Mouse (Mus musculus) heart, adult 9 months (tissue): ENCODE measurements around the gene Wdfy2.
"Not testable (repeated sequence)": the region's sequence is repeated elsewhere in the genome, so short reads cannot be mapped to it uniquely, and the experiment has no call there.

Source experiments
- DNase-seq, 2 experiments: peaks; one replicate each; pipeline ENCODE4 v3.0.0; 2022; ENCODE audit warnings: low spot score in 2 of 2

Gene Wdfy2

DNA sequence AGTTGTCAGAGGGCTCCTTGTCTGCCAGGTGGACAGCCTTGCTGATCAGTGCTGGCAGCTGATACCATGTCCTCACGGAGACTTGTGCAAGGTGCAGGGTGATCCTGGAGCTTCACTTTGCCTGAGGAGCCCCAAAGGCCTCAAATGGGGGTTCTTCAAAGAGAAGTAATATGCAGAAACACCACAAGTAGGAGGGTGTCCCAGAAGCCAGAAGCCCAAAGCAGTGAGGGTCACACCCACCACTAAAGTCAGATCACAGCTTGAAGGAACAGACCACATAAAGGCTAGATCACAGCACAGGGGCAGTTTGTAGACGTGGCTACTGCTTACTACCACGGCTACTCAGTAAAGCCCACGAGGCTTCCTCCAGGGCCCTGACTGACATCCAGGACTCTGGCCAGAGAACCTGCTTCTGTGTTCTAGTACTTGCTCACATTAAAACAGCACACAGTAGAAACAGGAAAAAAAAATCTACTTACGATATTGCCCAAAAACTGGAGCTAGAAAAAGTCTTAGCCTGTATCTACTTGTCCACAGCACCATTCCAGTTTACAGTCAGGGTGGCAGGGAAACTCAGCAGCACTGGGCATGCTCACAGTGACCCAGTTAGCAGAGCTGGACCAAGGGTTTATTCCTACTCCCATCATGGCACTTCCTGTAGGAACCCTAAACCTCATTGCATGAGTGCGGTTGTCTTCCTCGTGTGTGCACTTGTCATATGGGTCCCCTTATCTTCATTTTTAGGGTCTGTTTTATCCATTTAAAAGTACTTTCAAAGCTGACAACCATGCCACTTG lies 41.4 kb downstream of the Wdfy2 start:
- no peak for DNase-seq

DNA sequence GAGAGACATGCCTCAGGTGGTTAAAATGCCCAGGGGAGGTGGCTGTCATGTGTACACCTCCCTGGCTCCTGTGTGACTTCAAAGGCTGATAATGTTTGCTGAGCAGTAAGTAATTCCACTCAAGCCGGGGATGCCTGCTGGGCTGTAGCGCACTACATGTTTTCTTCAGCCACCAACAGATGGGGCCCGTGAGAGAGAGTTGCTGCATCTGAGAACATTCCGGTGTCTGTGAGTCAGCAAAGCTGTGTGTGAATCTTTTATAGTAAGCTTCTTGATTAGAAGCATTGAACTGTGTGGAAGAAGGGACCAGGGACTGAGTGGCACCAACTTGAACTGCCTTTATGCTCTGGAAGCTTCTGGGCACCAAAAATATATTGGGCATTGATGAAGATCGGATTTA lies 42.0 kb downstream of the Wdfy2 start:
- peak; percentile 72 to 87 for DNase-seq

DNA sequence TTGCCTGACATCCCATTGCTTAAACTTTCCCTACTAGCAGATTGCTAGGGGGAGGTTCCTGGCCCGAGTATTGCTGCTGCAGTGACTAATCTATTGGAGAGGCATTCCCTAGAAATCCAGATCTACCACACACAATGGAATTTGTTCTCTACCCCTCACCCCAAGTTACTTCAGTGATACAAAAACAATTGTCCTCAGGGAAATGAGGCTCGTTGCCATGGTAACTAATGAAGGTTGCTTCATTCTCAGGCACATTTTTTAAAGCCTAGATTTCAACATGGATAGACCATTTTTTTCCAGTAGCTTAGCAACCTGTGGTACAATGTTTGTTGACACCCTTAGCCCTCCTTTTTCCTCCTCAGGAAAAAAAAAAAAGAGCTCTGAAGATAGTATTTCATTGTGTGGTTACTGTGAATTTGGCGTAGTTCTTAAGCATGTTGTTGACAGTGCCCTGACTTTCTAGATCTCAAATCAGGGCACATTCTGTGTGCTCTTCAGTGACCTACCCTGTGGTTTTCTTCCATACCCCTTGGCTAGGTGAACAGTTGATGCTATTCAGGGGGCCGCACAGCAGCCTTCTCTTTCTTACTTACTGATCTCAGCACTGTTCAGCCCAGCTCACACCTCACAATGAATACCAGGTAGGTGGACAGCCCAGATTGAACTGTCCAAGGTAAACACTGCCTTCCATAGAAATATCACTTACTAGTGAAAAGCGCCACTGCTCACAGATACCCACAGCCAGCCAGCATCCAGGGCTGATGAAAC lies 42.8 kb downstream of the Wdfy2 start:
- DNase-seq: peak; percentile 82 to 83

DNA sequence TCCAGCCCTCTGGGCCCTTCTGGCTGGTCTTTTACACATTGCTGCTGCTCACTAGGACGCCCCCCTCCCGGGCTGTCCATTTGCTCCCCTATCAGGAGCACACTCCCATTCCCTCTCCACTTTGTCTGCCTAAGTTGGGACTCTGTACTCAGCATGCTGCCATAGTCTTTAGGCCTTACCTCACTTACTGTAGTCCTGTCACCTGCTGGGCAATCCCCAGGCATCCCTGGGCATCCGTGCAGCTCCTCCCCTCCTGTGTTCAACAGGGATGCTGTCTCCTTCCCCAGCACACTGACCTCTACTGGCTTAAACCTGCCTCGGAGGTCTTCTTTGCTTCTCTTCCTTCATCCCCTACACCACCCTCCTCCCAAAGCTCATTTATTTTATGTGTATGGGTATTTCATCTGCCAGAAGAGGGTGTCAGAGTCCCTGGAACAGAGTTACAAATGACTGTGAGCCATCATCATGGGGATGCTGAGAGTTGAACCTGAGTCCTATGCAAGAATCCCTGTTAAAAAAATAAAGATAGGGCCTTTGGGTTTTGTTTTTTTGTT lies 44.7 kb downstream of the Wdfy2 start:
- no peak for DNase-seq

DNA sequence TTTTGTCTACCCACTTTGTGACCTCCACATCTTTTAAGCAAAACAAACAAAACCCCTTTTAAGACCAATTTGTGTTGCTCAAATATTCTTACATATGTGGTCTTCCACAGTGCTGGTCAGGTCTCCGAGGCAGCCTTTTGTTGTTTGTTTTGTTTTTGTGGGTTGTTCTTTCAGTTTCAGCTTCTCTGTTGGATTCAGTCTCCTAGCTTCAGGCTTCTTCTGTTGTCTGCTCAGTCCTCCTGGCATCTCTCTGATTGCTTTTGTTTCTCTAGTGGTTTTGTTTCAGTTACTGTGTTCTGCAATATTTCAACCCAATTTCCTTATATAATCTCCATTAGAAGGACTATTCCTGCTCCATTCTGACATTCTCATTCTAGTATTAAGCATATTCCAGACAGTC lies 46.1 kb downstream of the Wdfy2 start:
- DNase-seq: no peak

DNA sequence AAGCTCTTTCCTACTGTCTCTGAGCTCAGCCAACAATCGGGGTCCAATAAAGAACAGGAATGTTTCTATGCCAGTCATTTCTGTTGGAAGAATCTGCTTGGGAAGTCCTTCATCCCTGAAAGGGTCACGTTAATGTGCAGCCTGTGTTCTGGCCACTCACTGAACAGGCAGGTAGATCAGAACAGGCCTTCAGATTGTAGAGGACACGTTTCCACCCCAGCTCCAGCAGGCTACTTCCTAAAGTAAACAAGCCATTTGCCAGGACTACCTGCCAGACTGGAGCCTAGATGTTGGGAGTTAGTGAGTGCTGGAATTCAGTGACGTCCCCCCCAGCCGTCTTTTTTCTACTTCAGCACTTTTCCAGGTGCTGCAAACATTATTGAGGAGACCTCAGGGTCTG lies 46.7 kb downstream of the Wdfy2 start:
- no peak for DNase-seq

DNA sequence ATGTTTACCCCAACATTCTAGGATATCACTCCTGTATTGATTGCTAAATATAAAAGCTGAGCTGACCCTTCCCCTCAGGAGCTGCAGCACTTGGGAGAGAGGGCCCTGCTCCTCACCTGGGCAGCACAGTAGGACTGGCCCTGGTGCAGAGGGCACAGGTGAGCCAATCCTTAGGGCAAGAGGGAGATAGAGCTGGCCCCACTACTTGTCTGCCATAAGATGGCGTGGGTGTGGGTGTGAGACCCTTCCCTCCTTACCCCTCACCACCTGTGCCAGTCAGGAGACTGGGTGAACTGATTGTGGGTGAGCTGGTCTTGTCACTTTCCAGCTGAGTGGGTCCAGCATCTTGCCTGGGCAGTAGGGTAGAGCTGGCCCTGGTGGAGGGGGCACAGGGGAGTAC lies 47.2 kb downstream of the Wdfy2 start:
- no peak for DNase-seq

DNA sequence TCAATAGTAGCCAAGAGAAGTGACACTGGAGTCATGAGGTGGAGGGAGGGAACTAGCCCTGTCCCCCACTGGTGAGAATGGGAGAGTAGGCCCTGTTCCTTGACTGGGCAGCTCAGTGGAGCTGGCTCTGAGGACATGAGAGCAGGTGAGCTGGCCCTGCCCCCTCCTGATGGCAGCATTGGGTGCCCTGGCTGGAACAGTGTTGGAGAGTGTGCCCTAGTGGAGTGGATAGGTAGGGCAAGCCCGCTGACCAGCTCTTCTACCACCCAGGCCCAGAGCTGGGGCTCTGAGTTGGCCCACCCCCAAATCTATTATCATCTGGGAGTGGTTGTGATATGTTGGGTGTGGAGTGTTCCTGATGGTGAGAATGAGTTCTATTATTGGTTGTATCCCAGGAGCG lies 47.7 kb downstream of the Wdfy2 start:
- peak in 1 of 2 experiments; percentile 24 for DNase-seq

DNA sequence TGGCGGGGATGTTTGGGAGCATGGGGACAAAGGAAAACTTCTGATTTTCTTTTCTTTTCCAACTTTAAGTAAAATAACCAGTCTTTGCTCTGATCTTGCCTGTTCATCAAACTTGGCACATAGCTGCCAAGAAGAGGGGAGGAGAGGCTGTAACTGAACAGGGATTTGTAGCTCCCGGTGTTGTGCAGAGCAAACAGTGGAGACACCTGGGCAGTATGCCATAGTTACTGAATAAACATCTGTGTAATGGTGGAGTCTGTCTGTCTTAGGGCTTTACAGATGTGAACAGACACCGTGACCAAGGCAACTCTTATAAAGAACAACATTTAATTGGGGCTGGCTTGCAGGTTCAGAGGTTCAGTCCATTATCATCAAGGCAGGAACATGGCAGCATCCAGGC lies 53.9 kb downstream of the Wdfy2 start:
- DNase-seq: no peak

DNA sequence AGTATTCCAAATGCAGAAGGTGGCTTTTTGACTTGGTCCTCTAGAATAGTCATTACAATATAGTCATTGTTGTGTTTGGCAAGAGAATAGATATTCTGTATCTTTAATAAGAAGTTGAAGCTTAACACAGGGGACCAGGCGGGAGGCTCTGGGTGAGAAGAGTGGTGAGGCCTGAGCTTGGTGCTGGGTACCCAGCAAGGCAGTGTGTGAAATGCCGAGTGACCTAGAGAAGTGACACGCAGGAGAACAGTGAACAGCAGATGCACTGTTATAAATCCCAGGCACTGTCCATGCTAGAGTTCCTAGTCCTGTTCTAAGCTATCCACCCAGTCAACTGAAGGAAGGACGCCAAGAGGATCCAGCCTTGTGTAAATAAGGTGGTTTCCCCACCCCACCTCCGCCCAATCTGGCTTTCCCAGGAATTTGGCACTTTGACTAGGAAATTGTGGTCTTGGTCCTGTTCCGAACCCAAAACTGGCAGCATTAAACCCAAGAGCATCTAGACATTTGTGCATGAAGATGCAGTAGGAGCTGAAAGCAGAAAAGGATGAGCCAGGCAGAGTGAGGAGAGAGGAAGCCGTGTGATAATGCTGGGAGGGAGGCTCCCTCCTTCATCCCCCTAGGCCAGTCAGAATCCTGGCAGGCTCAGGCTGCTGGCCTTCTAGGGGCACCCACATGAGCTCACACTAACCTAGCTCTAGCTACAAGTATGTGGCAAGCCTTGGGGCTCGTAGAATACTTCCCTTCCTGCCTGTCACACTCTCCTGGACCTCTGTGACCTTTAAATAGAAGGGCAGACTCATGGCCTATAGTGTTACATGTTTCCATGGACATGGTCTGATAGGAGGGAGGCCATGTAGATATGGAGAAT lies 55.5 kb downstream of the Wdfy2 start:
- peak in 1 of 2 experiments; percentile 38 for DNase-seq

DNA sequence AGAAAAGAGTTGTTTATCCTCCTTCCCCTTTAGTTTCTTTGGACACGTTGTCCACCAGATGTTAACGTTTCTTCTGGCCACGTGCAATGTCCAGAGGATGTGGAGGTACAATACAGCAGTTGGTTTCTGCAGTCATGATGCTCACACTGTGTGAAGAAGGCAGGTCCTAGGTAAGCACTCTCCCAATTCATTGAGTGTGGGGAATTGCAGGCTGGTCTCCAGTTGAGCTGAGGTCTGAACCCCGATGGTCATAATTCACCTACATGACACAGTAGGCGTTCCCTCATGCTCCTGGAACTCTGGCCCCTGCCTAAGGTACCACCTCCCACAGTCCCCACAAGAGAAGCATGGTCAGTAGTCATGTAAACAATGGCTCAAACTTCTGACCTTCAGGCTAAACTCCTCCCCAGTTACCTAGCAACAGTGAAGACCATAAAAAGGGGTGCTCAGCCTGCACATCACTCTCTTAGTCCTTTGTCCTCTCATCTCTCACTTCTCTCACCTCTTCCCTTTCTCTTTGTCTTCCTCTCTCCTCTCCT lies 56.2 kb downstream of the Wdfy2 start:
- DNase-seq: not testable (repeated sequence)

DNA sequence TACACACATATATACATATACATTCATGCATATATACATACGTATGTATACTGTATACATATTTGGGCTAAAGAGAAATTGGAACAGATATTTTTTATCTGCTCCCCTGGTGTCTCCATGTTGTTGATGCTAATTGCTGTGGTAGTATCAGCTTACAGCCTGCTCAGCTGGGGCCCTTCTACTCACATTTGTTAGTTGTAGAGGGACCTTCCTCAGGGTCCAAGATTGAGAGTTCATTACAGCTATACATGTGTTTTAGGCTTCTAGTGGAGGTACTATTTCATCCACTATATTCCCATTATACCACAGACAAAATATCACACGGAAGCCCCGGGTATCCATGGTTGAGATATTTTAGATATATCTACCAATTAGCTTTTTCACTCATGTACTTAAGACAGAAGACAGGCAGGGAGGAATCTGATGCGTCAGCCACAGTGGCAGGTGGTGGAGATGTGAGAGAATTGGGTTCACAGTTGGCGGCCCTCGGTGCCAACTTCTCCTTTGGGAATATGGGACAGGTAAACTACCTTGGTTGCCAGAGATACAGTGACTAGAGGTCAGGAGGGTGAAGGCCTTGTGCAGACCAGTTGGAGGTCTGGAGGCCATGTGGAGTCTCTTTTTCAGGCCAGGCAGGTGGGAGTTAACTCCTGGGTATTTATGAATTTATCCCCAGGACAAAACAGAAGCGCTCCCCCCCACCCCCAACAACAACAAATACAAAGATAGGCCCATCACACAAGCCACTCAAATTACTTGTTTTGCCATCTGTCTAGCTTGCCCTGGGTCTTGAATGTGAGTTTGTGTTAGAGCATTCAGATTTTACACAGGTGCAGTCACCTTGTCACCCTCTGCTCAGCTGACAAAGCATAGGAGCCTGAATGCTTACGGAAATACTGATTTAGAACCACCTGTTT lies 57.7 kb downstream of the Wdfy2 start:
- no peak for DNase-seq

DNA sequence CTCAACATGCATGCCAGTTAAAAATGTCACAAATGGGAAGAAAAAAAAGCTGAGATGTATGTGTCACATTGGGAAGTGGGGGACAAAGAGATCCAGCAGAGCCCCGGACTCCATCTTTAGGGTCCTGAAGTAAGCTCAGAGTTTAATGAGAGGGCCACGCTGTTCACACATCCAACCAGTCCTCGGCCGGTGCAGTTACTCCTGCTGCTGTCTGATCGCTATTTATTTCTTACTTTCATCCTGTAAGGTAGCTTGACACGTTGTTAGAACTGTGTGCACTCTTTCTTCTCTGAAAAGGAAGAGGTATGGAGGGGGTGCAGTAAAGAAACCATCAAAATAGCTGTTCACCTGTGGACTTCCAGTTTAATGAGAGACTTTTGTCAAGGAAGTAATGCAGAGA lies 60.6 kb downstream of the Wdfy2 start:
- DNase-seq: no peak

DNA sequence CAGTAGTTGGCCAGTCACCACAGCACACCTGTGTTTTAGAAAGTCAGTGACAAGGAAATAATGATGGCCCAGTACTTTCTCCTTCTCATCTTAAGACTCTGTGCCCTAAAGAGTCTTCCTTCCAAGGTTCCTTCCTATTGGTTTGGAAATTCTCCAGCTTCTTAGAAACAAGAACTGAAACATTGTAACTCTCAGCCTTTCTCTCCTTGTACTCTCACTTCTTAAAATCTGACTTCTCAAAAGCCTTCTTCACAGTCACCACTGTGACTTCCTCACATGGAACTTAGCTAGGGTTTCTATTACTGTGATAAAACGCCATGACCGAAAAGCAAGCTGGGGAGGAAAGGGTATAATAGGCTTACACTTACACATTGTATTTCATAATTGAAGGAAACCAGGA lies 70.4 kb downstream of the Wdfy2 start:
- peak in 1 of 2 experiments; percentile 11 for DNase-seq

DNA sequence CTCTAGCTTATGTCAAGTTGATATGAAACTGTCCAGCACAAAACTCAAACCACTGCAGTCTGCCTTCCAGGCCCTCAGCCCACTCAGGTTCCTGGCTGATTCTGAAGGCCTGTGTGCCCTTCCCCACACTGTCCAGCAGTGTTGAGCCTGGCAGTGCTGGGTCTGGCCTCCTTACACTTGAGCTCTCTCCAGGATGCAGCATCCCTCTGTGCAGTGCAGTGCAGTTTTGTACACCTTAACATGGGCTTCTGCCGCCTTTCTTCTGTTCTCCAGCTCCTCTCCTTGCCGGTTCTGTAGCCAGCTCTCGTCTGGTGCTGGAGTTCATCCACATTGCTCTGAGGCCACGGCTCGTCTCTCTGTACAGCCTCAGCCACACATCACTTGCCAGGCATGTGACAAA lies 71.1 kb downstream of the Wdfy2 start:
- DNase-seq: no peak

DNA sequence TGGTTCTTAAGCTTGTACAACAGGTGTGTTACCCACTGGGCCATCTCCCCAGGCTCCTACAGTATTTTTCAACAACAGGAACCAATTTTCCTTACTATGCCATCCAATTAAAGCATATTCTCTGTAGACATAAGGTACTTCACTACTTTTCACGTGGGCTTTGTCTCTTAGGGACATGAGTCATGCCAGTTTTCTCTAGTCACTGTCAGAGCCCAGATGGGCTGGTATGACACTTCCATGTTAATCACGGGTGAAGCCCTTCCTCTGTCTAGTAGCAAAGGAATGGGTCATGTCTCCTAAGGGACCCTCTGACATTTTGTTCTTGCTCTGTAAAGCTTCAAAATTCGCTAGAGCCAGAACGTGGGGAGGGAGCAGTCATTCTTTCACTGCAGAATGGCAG lies 73.4 kb downstream of the Wdfy2 start:
- DNase-seq: no peak

DNA sequence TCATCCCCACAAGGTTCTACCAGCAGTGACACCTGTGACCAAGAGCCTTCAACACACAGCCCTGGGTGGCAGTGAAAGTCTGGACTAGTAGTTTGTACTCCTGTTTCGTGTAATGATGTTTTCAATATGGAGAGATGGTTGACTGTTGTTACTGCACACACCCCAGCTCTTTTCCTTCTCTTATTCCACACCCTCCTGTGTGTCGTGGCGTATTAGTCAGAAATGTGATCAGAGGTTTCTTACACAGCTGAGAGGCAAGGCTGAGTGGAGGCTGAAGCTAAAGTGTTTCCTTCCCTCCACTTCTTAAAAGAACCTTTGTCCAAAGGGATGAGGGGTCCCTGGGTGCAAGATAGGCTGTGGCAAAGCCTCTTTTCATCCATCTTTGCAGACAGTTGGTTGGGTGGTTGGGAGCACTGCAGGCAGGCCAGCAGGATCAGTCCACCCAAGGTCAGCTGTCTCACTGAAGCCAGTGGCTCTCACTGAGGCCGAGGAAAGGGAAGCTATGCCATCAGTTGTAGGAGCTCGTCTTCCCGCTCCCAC lies 77.7 kb downstream of the Wdfy2 start:
- no peak for DNase-seq

DNA sequence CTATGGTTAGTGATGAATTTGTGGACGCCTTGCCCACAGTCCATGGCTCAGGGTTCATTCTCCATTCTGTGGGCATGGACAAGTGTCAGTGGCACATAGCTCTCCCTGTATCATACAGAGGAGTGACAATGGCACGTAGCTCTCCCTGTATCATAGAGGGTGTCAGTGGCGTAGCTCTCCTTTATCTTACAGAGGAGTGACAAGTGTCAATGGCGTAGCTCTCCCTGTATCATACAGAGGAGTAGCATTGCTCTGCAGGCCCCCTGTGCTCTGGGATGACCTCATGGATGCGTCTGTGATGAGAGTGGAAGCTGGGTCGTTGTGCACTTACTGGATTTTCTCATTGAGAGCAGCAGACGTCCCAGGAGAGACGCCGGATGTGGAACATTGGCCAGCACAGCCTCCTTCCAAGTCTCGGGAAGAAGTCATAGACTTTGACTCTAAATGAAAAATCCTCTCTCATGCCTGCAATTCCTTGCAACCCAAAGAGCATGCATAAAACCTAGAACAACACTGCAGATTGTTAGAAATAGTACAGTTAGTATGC lies 79.1 kb downstream of the Wdfy2 start:
- DNase-seq: peak; percentile 22 to 25

DNA sequence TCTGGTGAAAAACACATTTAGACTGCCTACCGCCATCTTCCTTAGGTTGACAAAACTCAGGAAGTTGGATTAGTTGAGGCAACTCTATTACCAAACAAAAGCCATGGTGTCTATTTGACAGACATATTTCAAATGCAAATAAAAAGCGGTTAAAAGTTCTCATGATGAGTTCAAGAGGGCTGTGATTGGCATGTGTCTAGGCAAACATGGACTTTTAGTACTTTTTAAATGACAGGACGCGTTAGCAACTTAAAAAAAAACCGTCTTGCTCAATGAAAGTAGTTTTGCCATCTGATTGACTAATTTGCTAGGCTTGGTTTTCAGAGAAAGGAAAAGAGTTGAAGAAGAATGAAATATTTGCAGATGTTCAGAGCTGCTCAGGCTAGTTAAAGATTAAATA lies 83.9 kb downstream of the Wdfy2 start:
- DNase-seq: no peak

DNA sequence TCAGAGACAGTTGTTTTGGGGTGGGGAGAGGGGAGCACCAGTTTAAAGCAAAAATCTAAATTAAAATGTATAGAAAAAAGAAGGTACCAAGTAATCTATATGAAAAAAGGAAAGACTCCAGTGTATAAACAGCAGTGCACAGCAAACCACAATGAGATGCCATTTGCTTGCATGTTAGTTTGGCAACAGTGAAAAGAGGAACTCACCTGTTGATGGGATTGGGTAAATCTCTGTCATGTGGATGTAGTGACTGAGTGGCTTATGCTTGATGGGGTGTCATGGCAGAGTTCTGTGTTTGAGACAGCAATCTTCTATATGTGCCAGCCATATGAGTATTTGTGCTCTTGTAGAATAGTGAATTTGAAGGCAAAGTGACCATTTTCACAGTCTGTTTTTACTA lies 85.2 kb downstream of the Wdfy2 start:
- no peak for DNase-seq
